Mouse (Mus musculus) kidney, adult 18-20 months (tissue): ENCODE results near the gene Aip.
"Not testable (repeated sequence)": the region's sequence is repeated elsewhere in the genome, so short reads cannot be mapped to it uniquely, and the experiment has no call there.

Experiments
- DNase-seq: peaks from one replicate; pipeline ENCODE4 v3.0.0; 2021

The Aip gene

DNA sequence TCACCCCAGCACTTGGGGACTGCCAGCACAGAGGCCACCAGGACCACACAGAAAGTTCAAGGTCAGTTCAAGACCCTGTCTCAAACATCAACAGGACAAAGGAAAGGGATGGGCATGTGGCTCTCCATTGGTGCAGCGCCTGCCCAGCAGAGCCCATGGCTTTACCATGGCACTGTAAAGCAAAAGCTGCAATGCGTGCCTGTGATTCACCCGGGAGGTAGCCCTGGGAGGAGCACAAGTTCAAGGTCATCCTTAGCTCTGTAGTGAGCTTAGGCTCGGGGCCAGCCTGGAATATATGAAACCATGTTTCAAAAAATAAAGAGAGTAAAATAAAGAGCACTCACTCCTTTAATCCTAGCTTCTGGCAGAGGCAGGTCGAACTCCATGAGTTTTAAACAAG lies 26.2 kb upstream of the Aip start:
- no peak for DNase-seq

DNA sequence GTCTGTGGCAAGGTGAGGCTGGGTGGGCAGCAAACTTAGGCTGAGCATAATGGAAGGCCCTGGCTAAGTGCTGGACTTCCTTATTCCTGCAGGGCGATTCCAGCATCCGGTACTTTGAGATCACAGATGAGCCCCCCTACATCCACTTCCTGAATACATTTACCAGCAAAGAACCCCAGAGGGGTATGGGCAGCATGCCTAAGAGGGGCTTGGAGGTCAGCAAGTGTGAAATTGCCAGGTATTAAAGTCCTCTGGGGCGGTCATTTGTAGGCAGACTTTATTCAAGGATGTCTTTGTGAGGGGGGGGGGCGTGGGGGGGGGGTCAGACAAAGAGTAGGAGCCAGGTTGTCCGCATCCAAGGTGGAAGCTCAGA lies 25.8 kb upstream of the Aip start:
- DNase-seq: no peak

DNA sequence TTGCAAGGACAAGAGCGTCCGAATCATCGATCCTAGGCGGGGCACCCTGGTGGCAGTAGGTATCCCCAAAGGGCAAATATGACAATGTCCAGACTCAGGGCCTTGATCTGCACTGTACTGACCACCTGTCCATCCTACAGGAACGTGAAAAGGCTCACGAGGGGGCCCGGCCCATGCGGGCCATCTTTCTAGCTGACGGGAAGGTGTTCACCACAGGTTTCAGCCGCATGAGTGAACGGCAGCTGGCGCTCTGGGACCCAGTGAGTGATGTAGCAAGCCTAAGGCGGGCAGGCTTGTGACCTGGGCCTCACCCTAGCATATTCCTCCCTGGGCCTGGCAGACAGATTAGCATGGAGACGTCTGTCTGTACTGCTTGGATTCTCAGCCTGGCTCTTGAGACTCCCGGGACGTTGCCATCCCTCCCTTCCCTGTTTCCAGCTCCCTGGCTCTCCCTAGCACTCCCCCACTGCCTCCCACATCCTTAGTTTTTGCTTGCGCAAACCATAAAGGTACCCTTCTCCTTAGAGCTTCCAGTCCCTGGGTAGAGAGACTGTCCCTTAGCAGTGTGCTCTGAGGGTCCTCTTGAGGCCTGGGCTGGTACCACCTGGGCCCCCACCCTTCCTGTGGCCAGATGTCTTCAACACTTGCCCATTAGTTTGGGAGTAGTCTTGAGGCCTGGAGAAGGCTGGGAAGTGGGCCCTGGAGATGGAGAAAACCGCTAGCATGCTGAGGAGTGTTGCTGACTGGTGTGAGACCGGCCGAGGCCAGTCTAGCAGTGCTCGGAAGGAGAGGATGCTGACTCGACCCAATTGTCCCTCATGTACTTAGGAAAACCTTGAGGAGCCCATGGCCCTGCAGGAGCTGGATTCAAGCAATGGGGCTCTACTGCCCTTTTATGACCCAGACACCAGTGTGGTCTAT lies 25.2 kb upstream of the Aip start:
- DNase-seq: no peak

DNA sequence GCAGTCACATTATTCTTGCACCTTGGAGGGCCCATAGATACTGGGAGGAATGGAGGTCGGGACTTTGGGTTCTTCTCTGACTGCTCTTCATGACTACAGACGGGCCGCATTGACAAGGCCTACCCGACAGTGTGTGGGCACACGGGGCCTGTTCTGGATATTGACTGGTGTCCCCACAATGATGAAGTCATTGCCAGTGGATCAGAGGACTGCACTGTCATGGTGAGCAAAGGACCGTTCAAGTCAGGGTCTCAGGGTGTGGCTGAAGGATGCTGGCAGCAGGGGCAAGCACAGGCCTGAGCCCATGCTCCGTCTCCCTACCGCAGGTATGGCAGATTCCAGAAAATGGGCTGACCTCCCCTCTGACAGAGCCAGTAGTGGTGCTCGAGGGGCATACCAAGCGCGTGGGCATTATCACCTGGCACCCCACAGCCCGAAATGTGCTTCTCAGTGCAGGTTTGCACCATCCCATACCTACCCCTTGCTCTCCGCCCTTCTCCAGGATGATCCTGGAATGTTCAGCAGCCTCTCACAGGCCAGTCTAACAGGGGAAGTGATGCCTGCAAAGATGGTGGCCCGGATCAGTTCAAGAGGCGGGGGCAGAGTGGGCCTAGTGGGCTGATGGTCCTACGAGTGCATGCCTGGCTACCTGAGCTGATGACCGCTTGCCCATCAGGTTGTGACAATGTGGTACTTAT lies 24.3 kb upstream of the Aip start:
- DNase-seq: no peak

DNA sequence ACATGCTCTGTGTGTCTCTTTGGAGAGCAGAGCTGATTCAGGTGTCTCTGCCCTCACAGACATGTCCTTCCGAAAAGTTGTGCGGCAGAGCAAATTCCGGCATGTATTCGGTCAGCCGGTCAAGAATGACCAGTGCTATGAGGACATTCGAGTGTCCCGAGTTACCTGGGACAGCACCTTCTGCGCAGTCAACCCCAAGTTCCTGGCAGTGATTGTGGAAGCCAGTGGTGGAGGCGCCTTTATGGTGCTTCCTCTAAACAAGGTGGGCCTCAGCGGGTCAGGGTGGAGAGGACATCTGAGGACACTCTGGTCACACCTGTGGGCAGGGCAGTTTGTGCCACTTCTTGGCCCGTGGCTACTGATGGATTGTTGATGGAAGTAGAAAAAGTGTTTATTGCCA lies 23.6 kb upstream of the Aip start:
- DNase-seq: no peak

DNA sequence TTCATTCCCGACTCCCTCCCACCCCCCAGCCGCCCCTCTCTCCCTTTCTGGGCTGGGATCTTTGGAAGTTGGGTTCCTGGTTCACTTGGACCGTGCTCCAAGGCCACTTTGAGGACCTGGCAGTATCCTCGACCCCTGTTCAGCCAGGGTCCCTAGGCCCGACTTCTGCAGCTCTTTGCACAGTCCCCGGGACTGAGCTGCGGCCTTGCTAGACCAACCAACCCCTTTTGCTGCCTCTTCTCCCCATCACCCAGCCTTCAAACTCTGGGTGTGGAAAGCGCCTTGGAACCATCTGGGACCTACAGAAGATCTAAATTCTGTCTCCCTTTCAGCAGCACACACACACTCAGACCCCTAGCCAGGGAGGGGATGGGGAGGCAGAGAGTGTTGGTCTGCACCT lies 23.2 kb upstream of the Aip start:
- DNase-seq: no peak

DNA sequence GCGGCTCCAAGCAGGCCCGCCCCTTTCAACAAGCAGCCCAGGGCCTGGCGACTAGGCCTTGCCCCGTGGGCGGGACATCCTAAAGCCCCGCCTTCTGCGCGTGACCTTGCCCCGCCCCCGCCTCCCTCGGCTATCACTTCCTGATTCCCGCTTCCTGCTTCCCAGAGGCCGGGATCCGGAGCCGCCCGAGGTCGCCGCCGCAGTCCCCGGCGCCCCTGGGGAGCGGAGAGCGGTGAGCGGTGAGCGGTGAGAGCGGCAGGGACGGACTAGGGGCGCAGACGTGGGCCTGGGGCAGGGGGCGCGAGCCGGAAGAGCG lies 22.8 kb upstream of the Aip start, which contains the start of gene Coro1b:
Coro1b (plus strand) TSS at position 129 of the 316 bp plus-strand sequence.
- DNase-seq: peak; percentile 99

DNA sequence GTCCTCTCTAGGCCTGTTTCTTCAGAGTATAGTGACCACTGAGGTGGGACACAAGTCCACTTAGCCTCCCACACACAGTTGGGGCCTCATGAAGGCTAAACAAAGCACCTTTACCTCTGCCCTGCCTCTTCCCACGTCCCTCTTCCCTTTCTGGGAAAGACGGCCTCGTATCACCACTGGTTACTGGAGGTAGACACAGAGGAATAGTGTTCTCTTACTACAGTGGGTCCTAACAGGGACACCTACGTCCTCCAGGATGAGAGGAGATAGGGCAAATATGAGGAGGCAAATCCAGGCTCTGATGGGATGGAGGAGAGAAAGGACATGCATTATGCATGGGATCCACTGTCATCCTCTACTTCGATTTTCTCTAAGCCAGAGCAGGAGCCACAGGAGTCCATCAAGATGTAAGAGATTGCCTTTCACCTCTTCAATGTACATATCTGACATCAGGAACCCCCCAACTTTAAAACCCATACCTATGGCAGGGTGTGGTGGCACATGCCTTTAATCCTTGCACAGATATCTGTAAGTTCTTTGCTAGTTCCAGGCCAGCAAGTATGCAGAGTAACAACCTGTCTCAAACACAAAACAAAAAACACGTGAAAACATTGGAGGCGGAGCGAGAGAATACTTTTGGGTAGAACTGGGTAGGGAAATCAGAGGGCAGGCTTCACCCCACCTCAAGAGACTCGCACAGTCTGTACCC lies 22.3 kb upstream of the Aip start:
- DNase-seq: no peak

DNA sequence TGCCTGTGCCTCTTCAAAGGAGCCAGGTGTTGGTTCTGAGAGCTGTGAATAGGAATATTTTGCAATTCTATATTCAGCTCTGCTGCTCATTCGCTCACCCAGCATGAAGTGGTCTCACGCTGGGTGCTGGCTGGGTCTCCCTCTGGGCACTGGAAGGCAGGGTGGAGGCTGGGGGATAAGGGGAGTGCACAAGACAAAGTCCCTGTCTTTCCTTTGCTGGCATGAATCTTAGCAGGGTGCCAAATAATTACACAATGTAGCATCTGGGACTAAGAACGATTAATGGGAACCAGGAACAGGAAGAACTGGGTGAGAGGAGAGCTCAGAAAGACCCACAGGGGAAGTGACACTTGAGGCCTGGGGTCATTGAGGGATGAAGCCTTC lies 21.4 kb upstream of the Aip start:
- DNase-seq: no peak

DNA sequence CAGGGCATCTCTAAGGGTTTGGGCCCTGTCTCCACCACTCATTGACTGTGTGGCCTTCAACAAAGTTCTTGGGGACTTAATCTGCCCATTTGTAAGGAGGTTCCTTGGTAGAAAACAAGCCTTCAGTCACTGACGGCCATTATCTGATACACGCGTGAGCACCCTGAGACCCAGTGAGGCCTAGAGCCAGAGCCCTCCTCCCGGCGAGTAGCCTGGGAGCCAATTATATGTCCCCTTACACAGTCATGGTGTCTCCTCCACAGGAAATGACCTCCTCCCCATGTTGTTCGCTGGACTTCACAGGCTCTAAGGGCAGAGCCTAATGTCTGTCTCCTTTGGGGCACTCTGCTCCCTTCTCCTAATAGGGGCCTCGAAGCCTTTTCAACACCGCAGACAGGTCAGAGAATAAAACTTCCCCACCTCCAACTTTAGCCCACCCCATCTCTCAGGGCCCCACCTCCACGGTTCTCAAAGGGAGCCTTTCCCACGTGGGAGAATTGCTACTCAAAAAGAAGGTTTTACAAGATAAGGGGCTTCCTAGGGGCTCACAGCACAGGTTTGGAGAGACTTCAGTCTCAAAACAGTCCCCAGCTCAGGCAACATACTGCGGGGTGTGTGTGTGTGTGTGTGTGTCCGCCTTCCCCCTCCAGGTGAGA lies 20.8 kb upstream of the Aip start:
- DNase-seq: no peak

DNA sequence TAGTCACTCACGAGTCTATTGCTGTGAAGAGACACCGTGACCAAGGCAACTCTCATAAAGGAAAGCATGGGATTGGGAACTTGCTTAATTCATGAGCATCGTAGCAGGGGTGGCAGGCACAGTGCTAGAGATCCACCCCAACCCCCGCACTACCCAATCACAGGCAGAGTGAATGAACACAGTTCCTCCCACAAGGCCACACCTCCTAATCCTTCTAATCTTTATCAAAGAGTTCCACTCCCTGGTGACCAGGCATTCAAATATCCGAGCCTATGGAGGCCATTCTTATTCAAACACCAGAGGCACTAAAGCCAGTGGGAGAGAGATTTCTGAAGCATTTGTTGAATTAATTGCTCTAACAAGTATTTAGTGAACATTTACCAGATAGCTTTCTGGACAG lies 20.3 kb upstream of the Aip start:
- DNase-seq: no peak

DNA sequence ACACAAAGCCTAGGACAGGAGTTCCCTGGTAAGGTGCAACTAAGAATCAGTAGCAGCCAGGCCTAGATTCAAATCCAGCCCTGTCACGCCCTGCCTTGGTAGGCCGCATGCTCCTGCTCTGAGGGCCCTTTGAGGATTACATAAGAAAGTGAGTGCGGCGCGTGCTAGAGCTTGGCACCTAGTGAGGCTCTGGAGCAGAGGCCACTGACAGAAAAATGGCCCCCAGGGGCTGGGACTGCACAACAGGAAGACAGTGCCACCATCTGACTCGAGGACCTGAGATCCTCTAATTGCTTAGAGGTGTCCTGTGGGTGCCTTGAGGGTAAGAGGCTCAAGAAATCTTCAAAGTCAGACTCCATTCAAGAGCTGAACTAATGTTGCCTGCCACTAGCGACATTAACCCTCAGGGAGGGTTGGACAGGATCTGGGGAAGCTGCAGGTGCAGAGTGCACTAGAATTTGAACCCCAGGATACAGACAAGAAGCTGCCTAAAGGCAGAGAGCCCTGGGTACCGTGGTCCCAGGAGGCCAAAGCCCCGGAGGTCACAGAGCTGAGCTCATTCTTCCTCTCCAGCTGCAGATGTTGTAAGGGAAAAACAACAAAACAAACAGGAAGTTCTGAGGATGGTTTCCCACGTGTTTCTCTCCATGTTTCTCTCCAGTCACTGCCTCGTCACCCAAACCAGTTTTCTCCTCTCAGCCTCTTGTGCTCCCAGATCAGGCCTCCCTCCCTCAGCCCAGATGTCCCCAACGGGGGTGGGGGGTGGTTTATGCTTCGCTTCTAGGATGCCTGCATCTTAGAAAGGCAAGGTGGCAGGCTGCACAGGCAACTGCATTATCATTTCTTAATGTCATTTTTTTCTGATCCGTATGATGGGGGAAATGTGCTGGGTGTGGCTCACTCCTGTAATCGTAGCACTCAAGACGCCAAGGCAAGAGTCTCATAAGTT lies 19.2 kb upstream of the Aip start:
- DNase-seq: no peak

DNA sequence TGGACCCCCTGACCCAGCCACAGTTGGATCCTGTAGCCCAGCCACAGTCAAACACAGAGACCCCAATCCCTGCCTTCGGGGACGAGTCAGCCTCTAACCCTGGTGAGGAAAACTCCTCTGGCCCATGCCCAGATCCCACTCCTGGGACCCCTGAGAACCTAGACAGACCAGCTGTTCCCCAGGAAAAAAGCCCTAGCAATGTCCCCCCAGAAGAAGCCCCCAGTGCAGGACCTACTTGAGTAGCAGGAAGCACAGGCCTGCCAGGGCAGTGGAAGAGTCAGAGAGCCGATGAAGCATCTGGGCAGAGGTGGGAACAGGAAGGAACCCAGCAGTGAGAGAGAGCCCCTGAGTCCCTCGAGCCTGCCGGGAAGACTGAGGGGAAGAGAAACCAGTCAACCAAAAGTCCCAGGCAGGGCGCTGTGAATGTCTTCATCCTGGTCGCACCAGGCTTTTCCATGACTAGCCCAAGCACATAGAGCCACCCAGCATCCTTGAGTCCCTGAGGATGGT lies 18.2 kb upstream of the Aip start, which contains the start of gene Cabp4:
Cabp4 (minus strand) TSS at position 275 of the 510 bp plus-strand sequence.
- DNase-seq: no peak

DNA sequence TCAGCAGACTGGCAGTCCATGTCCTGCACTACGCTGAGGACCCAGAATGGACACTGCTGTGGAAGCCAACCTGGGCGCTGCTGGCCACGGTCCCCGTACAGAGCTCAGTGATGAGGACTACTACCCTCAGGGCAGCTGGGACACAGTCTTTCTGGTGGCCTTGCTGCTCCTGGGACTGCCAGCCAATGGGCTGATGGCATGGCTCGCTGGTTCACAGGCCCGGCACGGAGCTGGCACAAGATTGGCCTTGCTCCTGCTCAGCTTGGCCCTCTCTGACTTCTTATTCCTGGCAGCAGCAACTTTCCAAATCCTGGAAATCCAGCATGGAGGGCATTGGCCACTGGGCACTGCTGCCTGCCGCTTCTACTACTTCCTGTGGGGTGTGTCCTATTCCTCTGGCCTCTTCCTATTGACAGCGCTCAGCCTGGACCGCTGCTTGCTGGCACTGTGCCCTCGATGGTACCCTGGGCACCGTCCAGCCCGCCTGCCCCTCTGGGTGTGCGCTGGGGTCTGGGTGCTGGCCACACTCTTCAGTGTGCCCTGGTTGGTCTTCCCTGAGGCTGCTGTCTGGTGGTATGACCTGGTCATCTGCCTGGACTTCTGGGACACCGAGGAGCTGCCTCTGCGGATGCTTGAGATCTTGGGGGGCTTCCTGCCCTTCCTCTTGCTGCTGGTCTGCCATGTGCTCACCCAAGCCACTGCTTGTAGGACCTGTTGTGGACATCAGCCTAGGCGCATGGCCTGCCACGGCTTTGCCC lies 16.9 kb upstream of the Aip start:
- DNase-seq: peak; percentile 51

DNA sequence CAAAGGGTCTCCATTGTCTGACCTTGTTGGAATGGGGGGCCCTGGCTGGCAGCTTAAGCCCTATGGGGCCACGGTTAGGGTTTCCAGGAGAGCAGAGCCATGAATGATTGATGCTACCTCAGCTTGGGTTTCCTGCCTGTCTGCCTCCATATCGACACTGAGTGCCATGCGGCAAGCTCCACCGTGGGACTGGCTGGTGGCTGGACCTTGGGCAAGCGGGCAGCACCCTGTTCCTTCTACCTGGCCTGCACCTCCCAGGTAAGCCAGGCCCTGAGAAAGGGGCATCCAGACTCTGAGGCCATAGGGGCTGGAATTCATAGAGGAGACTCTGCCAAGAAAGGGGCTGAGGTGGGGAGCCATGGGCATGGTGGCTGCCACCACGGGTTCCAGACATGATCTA lies 14.5 kb upstream of the Aip start:
- DNase-seq: no peak

DNA sequence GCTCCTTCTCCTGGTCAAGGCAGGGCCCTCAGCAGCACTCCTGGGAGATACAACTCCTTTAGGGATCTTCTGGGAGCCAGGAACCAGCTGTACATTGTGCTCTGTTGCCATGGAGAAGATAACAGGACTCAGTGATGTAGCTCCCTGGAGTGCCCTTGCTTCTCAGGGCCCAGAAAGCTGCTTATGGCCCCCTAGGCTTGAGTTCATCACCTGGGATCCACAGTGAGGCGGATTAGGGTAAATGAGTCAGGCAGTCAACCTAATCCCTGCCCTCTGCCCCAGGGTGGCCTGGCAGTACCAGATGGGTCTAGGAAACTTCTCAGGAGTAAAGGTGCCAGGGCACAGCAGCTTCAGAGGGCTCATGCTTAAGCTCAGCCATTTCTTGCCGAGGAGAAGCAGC lies 13.8 kb upstream of the Aip start, which contains the start of gene Gpr152:
Gpr152 (plus strand) TSS at position 342 of the 400 bp plus-strand sequence.
- no peak for DNase-seq

DNA sequence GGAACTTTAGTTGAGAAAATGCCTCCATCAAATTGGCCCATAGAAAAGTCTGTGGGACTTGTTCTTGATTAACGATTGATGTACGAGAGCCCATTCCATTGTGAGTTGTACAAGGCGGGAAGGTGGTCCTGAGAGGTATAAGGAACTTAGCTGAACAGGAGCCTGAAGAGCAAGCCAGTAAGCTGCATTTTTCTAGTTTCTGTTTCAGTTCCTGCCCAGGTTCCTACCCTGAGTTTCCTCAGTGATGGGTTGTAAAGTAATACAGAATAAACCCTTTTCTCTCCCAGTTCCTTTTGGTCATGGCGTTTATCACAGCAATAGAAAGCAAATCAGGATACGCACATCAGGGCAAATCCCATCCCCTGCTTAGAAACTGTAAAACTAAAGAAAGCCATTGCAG lies 12.3 kb upstream of the Aip start:
- no peak for DNase-seq

DNA sequence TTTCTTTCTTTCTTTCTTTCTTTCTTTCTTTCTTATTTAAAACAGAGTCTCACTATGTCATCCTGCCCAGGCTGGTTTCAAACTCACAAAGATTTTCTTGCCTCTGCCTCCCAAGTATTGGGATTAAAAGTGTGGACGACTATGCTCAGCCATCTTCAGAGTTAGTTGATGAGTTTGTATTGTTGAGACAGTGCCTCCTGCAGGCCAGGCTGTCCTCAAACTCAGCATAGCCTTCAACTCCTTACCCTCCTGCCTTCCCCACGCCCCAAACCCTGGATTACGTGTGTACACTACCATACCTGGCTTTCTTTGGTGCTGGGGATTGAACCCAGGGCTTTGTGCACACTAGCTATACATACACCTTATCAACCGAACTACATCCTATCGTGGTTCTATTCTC lies 10.8 kb upstream of the Aip start:
- DNase-seq: no peak

DNA sequence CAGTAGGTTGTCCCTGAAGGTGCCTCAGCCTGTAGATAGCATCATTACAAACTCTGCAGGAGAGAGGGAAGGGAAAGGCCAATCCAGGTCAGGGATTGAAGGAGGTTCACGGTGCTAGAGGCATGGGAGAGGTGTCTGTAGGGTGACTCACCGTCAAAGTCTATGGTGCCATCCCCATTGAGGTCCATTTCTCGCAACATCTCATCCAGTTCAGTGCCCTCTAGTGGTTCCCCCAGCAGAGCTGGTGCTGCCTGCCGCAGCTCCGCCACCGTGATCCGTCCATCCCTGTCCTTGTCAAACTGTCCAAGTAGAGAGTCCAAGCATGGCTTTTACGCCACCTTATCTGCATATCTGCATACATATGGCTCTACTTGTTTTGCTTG lies 10.3 kb upstream of the Aip start:
- DNase-seq: not testable (repeated sequence)

DNA sequence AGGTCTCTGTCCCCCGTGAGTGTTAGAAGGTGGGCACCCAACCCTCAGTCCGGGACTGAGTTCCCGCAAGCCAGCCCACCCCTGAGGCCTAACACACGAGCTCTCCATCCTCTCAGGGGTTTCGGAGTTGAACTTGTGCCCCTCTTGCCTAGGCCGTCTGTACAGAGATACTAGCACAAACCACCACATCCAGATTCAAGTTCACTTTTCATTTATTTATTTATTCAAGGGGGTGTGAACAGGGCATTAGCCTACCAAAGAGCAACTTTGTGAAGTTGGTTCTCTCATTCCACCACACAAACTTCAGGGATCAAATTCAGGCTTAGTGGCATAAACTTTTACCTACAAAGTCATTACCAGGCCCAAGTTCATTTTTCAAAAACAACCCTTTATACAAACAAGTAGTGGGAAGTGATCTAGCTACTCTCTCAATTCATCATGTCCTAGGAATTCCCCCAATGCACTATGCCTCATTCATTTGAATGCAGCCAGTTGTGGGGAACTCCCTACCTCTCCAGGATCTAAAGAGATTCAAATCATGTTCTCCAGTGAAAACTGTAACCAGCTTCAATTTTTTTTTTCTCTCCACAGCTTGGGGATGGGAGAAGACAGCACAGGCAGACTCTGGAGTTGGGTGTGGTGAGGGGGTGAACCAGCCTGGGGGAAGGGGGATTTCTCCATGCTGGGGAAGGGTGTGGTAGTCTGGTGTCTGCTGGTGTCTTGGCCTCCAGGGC lies 9.7 kb upstream of the Aip start:
- not testable (repeated sequence) for DNase-seq
